Mouse (Mus musculus) lung, postnatal 10 days (tissue): ENCODE data around the gene Eif4enif1.
"Not testable (repeated sequence)": the region's sequence is repeated elsewhere in the genome, so short reads cannot be mapped to it uniquely, and the experiment has no call there.

Source experiments
- DNase-seq: peaks from one replicate; pipeline ENCODE4 v3.0.0; 2021

The Eif4enif1 gene

DNA sequence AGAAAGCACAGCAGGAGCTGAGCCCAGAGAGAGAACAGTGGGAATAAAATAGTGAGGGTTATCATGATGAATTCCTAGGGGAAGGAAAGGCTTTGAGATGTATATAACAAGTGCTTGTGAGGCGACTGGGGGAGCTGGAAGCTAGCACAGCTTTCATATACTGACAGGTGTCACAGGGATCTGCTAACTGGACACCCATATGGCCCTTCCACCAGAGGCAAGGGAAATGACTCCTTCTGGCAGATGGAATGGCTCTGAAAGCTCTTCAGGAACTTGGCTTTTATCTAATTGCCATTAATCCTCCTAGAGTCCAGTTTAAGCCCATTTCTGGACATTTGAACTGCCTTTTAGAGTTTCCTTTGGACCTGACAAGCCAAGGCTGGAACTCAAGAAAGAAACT, 20.2 kb upstream of the Eif4enif1 start:
- DNase-seq: not testable (repeated sequence)

DNA sequence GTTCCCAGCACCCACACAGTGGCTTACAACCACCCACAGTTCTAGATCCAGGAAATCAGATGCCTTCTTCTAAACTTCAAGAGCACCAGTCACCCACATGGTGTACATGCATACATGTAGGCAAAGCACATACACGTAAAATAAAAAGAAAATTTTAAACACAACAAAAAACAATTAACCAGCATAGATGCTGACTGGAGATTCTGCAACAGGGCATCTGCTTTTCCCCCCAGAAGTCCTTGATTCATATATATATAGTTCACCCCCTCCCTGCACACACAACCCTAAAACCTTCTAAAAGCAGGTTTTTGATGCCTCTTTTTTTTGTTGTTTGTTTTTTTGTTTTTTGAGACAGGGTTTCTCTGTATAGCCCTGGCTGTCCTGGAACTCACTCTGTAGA, 19.5 kb upstream of the Eif4enif1 start:
- DNase-seq: not testable (repeated sequence)

DNA sequence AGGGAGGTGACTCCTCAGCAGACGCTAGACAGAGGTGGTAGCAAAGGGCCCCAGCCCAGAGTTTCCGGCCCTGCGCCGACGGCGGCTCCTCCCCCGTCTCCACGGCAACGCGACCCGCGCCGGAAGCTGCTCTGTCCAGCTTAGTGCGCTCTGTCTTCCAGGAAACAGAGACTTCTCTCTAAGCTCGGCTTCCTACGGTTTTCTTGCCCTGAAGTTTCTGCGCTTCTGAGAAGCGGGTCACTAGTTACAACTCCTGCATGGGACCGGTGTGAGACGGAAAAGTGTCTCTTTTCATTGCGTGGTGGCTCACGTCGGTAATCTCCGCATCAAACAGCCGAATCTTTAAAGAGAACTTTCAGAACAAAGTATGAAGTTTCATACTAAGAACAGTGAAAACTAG, 8.8 kb upstream of the Eif4enif1 start, which contains the start of gene Sfi1:
Gene Sfi1 (minus strand): TSS at position 101 of the 400 bp plus-strand sequence.
- no peak for DNase-seq

DNA sequence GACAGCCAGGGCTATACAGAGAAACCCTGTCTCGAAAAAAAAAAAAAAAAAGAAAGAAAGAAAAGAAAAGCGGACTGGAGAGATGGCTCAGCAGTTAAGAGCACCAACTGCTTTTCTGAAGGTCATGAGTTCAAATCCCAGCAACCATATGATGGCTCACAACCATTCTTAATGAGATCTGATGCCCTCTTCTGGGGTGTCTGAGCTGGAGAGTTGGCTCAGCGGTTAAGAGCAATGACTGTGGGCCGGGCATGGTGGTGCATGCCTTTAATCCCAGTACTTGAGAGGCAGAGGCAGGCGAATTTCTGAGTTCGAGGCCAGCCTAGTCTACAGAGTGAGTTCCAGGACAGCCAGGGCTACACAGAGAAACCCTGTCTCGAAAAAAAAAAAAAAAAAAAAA, 1.6 kb upstream of the Eif4enif1 start:
- DNase-seq: not testable (repeated sequence)

DNA sequence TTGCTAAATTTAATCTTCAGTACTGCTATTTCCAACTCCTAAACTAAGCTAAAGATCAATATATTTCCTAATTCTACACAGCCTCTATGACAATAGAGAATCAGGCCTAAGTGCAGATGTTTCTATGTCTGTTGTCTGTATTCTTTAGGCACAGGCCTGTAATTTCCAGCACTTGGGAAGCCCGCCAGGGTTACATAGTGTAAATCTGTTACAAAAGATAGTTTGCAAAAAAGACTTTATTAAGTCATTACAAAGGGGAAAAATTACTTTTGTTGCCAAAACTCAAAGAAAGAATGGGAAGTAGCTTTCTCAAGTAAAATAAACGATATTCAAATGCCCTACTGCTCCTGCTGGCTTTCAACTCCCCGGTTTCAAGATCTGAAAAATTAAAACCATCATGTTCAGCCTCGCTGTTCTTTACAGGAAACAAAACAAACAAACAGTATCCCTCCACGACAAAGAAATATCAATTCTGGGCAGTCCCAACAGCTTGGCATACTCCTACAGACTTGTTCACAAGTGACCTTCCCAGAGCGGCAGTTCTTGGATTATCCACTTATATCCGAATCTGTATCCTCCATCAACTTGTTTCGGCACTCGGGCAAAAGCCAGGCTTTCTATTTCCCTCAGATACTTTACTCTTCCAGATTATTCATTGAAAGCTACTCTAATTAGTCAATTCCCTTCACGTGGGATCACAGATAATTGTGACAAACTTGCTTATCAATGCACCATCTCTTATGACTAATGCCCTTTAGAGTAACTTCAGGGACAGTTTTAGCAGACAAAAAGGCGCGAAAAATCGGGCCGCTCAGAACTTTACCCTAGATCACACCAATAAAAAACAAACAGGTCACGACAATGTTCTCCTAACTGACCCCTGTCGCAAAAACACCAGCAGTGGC, 614 bp upstream of the Eif4enif1 start:
- DNase-seq: peak; percentile 32

DNA sequence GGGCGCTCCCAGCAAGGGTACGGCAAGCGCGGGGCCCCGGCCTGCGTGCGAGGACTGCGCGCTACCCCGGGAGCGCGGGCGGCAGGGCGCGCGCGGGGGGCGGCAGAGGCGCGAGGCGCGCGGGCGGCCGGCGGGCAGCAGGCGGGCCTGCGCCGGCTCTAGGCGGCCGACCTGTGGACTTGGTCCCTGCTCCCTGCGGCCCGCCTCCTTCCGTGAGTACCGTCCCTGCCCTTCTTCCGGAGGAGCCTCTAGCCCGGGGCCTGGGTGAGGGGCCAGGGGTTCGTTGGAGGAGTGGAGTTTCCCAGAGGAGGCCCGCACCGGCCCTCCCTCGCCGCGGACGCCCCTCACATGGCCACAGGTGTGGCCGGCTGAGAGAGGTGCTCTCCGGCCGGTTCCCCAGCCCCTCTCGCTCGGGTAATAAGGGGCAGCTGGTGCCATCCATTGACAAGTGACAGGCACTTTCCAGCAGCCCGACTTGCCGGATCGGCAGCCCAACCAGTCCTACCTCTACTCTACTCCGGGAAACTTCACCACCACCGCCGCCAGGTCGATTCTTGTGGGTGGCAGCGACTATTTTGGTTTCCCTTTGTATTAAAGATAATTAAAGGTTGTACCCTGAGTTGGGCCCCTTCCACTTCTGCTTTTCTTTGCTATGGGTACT, 719 bp downstream of the Eif4enif1 start:
- DNase-seq: peak; percentile 61

DNA sequence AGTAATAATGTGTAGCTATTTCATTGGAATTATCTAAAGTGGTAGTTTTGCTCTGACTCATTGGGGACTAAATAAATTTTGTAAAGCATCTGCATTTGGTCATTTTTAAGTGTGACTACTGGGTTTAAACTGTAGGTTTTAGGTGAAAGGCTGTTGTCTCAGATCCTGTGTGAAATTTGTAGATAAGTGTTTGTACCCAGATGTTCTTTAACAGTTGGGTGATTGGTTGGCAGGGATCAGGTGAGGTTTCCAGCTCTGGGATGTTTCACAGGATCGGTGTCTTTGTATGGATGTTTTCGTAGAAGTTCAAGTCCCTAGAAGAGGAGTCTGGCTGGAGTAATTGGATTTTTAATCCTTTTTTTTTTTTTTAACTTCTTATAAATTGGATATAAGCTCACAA, 1.6 kb downstream of the Eif4enif1 start:
- DNase-seq: no peak

DNA sequence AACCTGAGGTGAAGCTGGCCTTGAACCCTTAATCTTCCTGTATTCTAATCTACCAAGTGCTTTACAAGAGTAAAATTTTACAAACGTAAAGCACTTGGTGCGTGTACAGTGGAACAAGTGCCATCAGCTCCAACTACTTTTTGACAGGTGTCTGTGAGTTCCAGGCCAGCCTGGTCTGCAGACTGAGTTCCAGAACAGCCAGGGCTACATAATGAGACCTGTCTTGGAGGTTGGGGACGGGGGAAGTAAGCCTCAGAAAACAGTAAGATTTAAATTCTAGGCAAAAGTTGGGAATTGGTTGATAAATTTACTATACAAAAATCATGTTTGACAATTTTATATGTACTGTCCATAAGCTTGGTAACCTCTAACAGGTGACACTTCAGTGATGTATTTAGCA, 3.0 kb downstream of the Eif4enif1 start:
- DNase-seq: no peak

DNA sequence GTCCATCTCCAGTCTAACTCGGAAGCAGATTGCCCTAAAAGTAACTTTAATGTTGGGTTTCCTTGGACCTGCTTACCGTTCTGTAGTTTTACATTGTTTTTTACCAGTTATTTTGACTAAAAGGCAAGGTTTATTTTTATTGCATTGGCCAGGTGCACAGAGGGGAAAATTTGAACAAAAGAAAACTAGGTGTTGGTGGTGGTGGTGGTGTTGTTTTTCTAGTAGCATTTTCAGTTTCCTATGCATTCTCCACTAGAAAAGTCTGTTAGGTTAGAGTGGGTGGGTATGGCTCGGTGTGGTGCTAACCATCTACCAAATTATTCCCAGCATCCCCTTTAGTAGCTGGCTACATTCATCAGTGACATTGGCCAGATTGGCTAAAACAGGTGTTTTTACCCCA, 4.6 kb downstream of the Eif4enif1 start:
- DNase-seq: no peak

DNA sequence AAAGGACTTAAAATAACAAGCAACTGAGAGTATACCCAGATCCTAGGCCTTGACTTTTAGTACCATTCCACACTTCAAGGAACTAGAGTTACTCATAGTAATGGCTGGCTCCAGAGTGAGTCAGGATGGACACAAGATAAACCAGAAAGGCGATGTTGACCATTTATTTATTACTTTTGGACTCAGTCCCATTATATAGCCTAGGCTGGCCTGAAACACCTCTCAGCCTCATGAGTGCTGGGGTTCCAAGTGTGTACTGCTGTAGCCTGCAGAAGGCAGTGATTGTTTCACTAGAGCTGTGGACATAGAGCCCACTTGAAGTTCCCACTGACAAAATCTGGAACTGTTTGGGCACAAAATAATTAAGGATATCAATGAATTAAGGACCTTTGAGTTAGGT, 10.3 kb downstream of the Eif4enif1 start:
- DNase-seq: no peak

DNA sequence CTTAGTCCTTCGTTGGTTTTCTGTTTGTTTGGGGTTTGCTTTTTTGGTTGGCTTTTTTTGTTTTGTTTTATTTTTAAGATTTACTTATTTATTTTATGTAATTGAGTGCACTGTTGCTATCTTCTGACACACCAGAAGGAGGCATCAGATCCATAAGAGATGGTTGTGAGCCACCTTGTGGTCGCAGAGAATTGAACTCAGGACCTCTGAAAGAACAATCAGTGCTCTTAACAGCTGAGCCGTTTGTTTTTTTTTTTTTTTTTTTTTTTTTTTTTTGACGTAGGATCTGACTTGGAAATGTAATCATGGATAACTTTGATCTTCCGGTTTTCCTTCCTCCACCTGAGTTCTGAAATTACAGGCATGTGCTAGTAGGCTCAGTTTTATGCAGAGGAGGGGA, 20.9 kb downstream of the Eif4enif1 start:
- DNase-seq: no peak

DNA sequence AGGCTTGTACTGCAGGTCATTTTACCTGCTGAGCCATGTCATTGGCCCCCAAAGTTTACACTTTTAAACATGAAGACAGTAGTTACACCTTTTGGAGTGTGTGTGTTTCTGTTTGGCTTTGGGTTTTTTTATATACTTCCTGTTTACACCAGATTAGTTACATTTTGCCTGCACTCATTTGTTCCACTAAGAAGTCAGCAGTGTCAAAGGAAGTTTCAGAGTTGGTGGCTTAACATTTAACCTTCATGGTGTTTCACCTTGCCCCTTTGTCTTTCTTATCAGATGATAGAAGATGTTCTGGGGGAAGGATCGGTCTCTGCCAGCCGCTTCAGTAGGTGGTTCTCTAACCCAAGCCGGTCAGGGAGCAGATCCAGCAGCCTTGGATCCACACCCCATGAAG, 24.9 kb downstream of the Eif4enif1 start:
- no peak for DNase-seq

DNA sequence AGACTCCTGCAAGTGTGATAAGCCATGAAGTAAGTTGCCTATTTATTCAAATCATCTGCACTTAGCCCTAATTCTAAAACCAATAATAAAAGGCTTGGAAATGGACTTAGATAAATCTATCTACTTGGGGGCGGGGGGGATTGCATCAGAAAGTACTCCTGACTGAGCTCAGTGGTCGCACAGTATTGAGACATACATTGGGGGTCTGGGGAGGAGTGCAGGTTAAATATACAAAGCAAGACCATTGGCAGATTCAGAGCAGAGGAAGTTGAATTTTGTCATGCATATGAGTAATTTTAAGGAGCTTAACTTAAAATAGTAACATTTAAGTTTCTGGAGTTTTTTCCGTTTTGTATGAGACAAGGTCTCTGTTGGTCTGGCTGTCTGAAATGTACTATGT, 30.1 kb downstream of the Eif4enif1 start:
- no peak for DNase-seq

DNA sequence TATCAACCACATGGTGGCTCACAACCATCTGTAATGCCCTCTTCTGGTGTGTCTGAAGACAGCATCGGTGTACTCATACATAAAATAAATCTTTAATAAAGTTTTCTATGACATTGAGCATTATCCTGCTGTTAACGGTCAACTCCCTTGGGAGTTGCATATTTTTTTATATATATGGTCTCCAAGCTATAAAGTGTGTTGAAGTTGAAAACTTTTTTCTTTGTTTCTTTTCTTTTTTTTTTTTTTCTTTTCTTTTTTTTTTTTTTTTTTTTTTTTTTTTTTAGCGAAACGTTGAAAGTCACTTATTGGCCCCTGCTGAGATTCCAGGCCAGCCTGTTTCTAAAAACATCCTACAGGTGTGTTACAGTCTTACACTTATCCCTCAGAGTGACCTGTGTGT, 31.5 kb downstream of the Eif4enif1 start:
- no peak for DNase-seq

DNA sequence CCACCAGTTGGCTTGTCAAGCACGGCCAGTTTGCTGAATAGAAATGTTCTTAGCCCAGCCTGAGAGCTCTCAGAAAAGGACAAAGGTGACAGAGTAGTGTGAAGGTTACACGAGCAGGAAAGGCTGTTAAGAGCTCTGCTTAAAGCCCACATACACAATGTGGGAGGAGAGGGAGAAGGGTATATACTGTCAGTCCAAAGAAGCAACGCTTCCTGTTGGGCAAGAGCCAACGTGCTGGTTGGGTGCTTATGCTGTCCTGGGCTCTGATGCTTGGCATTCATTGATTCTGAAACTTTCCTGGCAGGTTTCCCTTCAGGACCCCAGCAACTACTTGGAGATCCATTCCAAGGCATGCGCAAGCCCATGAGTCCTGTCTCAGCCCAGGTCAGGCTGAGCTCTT, 33.1 kb downstream of the Eif4enif1 start:
- DNase-seq: no peak

DNA sequence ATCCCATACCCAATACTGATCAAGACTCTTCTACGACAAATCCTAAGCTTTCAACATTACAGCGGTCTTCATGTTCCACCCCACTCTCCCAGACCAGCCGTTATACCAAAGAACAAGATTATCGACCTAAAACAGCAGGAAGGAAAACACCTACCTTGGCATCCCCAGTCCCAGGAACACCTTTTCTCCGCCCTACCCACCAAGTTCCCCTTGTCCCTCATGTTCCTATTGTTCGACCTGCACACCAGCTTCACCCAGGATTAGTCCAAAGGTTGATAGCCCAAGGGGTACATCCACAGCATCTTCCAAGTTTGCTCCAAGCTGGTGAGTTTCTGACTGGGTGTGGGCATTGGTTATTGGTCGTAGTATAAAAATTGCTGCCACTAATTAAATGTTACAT, 40.2 kb downstream of the Eif4enif1 start:
- DNase-seq: no peak

DNA sequence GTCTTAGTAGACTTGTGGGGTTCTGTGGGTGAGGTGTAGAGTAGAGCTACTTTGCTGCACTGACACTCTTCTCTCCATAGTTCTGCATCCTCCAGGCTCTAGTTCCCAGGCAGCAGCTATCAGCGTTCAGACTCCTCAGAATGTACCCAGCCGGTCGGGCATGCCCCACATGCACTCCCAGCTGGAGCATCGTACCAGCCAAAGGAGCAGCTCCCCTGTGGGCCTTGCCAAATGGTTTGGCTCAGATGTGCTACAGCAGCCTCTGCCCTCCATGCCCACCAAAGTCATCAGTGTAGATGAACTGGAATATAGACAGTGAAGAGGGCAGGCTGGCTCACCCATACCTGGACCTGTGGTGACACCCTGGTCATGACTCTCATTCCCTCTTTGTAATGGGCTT, 41.6 kb downstream of the Eif4enif1 start:
- no peak for DNase-seq

DNA sequence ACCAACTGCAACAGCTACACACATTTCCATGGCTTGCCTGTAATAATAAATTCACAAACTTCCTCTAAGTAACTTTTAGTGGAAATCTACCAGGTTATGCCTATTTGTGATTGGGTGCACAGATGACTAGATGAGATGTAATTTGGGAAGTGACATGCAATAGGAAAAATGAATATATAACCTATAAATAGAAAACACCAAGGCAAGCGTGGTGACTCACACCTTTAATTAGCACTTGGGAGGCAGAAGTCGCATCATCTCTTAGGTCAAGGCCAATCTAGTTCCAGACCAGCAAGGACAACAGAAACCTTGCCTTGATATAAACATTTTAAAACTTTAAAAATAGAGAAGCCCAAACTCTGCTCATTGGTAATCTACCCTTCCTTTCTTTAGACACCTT, 45.2 kb downstream of the Eif4enif1 start:
- no peak for DNase-seq

DNA sequence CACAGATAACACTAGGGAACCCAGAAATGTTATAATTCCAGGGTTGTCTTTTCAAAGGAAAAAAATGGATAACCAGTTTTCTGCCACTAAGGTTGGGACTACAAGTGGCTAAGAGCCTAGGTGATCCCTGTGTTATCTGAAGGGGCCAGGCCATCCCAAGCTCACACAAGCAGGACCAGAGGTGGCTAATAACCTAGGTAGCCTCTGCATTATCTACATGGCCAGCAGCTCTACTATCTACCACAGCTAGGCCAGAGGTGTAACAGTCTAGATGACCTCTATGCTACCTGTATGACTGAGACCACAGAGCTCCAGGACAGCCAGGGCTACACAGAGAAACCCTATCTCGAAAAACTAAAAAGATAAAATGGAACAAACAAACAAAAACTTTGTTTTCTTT, 57.3 kb downstream of the Eif4enif1 start:
- no peak for DNase-seq

DNA sequence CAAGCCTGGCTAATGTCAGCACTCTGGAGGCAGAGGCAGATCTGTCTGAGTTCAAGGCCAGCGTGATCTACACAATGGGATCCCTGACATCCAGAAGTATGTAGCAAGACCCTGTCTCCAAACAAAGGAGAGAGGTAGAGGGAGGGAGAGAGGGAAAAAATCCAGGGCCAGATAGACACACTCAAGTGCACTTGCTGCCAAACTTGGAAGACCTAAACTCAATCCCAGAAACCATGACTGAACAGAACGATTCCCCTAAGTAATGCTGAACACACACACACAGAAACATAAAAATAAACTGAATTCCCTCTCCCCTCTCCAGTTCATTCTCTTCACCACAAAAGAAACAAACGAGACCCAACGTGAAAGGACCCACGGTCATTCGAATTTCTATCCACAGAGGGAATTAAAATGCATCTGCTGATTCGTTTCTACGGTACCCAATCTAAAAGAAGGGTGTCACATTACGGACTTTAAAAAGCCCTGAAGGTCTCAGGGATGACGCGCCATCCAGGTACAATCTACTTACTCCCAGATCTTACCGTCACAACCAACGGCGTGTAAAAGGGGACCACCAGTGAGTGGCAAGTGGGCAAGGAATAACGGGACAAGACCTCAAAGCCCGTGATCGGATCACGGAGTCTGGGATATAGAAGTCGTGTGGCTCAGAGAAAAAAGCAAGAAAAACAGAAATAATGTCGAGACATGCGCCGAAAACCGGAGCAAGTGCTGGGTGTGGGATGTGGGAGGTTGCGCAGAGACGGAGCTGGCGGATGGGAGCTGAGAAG, 63.3 kb downstream of the Eif4enif1 start:
- DNase-seq: no peak

DNA sequence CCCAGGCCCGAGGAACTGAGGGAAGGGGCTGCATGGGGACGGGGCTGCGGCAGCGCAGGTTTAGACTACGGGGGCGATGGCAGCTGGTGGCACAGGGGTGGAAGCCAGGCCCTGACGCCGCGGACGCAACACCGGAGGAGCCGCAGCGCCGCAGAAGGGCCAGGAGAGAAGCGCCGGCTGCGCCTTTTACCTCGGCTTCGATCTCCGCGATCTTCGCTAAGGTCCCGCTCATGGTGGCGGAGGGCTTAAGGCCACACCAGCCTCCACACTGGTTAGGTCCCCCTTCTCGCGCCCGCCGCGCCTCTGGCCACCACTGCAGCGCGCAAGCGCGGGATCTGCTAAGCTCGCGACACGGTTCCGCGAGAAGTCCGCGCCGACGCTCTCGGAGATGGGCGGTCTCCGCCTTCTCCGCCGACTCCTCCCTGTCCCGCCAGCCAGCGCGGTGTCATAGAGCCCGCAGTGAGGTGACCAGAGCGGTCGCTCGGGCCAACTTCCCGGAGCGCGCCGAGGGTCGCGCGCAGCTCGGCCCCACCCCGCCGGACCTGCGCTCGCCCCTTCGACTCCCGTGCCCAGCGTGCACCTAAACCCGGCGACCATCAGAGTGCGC, 64.0 kb downstream of the Eif4enif1 start, which contains the start of gene Drg1:
Gene Drg1 (minus strand): TSS at position 337 of the 607 bp plus-strand sequence.
- peak; percentile 98 for DNase-seq

DNA sequence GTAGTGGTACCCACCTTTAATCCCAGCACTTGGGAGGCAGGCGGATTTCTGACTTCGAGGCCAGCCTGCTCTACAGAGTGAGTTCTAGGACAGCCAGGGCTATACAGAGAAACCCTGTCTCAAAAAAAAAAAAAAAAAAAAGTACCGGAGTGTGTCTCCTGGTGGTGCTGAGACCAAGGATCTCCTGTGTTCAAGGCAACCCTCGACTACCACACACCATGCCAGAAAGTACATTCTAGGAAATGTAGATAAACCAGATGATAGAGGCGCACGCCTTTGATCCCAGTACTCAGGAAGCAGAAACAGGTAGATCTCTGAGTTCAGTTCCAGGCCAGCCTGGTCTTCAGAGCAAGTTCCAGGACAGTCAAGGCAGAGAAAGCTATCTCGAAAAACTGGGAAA, 64.9 kb downstream of the Eif4enif1 start:
- peak; percentile 18 for DNase-seq

DNA sequence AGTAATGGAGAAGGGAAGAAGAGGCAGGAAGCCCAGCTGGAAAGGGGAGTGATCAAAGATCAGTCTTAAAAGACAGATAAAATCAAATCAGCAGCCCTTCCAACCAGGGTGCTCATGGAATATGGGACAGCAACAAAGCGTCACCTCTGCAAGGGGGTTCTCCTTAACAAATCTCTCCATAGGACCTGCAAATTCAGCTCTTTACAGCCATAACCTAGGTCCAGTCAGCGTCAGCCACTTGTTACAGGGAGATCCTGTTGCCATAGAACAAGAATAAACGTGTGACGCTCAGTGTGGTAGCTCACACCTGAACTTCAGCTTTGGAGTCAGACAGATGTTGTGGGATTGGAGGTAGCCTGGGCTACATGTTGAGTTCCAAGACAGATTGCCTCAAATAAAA, 67.0 kb downstream of the Eif4enif1 start:
- no peak for DNase-seq
